Mouse (Mus musculus) central nervous system, embryonic 18 days (tissue): Measurements from ENCODE around the gene Diras1. TPM values are rescaled to one million over a fixed set of nuclear protein-coding genes. Genes with fewer than 3 reads are reported as not detected.

Experiments
- polyA plus RNA-seq: library from polyadenylated mRNA; depleted of rRNA; stranded (reverse); fragments of >200 nt; gene quantifications from 2 replicates; pipeline ENCODE4 v1.2.3, GENCODE M21; 2012; rRNA removed

The Diras1 gene
- 63.0 and 72.2 TPM in 2 replicates for polyA plus RNA-seq

GRCm38 (mm10) chr10:81025639-81026275, at the start of gene Diras1:
Gene Diras1 (minus strand): TSS chr10:81025662.

DNA sequence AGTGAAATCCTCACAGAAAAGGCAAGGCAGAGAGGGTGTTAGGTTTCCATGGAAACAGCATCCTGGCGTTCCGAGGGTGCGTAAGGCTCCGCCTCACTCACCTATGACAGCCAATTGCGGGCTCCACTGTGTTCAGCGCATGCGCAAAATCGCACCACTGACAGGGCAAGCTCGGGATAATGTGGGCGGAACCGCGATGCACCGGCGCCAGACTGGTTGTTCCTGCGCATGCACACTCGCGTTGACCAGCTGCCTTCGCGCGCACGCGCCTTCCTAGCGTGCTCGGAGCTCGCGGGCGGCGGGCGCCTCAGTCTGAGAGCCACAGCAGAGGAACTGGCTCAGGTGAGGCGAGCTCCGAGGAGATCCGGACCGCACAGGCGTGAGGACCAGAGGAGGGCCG, 44.4 kb upstream of the Diras1 start, which contains the start of gene Thop1:
TSS of gene Thop1 (plus strand) at position 200 of the 400 bp plus-strand sequence.

GRCm38 (mm10) chr10:81059603-81060543, 34.4 kb upstream of the Diras1 start, which contains the start of gene Sgta:
Gene Sgta (minus strand): TSS chr10:81060181.

DNA sequence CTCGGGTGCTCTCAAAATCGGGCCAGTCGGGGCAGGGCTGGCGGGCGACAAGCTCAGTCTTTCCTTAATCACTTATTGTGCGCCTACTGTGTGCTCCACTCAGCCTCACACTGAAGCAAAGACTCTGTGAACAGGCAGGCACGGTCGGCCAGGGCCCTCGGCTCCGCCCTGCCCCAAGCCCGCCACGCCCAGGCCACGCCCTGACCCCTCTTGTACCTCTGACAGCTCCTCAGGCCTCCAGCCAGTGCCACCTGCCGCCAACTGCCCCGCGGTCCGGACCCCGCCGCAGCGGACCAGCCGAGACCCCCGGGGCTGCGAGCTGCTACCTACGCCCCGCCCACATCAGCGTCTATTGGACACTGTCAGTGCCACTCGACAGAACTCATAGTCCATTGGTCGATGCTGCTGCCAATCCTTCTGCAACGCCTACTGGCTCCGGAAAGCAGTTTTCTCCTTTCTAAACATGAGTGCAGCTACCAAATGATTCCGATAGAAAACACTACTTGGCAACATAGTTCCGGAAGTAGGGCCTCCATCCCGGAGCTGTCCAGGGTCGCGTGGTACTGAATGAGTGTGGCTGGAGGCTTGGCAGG, 11.6 kb upstream of the Diras1 start, which contains the start of gene Slc39a3:
TSS of gene Slc39a3 (minus strand) at position 439 of the 593 bp plus-strand sequence.

GRCm38 (mm10) chr10:81014393-81015384, 10.8 kb downstream of the Diras1 start, which contains the start of gene Gng7:
Gene Gng7 (minus strand): TSS chr10:81014945.

Other genes with a start within 250 kb of the Diras1 start
- 60.0 and 71.0 TPM in 2 replicates for gene Sf3a2, start 227.5 kb downstream of the Diras1 start, polyA plus RNA-seq
- gene Plekhj1, start 227.0 kb downstream of the Diras1 start, polyA plus RNA-seq, result 107 TPM in 2 replicates
- 1.5 and 1.9 TPM in 2 replicates for gene Amh, start 220.4 kb downstream of the Diras1 start, polyA plus RNA-seq
- 0.63 and 2.8 TPM in 2 replicates for gene Jsrp1, start 212.2 kb downstream of the Diras1 start, polyA plus RNA-seq
- 634 and 715 TPM in 2 replicates for gene Oaz1, start 199.0 kb downstream of the Diras1 start, polyA plus RNA-seq
- gene Lingo3, start 181.6 kb downstream of the Diras1 start, polyA plus RNA-seq, result 14.4 and 14.9 TPM in 2 replicates
- gene Lsm7, start 170.5 kb downstream of the Diras1 start, polyA plus RNA-seq, result 352 and 380 TPM in 2 replicates
- gene Sppl2b, start 170.4 kb downstream of the Diras1 start, polyA plus RNA-seq, result 111 and 118 TPM in 2 replicates
- 0.26 and 0.32 TPM in 2 replicates for gene Tmprss9, start 153.8 kb downstream of the Diras1 start, polyA plus RNA-seq
- gene Timm13, start 124.7 kb downstream of the Diras1 start, polyA plus RNA-seq, result 206 and 221 TPM in 2 replicates
- gene Lmnb2, start 107.4 kb downstream of the Diras1 start, polyA plus RNA-seq, result 54.5 and 57.9 TPM in 2 replicates
- 8.2 and 10.9 TPM in 2 replicates for gene Gadd45b, start 95.6 kb downstream of the Diras1 start, polyA plus RNA-seq
- gene Gng7, start 10.7 kb downstream of the Diras1 start, polyA plus RNA-seq, result 37.5 and 53.7 TPM in 2 replicates
- 68.4 and 75.8 TPM in 2 replicates for gene Slc39a3, start 11.8 kb upstream of the Diras1 start, polyA plus RNA-seq
- gene Sgta, start 34.5 kb upstream of the Diras1 start, polyA plus RNA-seq, result 265 and 268 TPM in 2 replicates
- gene Thop1, start 44.4 kb upstream of the Diras1 start, polyA plus RNA-seq, result 75.2 and 75.3 TPM in 2 replicates
- 0.40 and 0.48 TPM in 2 replicates for gene Creb3l3, start 73.2 kb upstream of the Diras1 start, polyA plus RNA-seq
- gene Map2k2, start 80.3 kb upstream of the Diras1 start, polyA plus RNA-seq, result 179 and 183 TPM in 2 replicates
- 8.3 and 9.9 TPM in 2 replicates for gene Zbtb7a, start 109.6 kb upstream of the Diras1 start, polyA plus RNA-seq
- gene Pias4, start 142.3 kb upstream of the Diras1 start, polyA plus RNA-seq, result 23.5 and 28.9 TPM in 2 replicates
- 1,300 and 1,423 TPM in 2 replicates for gene Eef2, start 151.0 kb upstream of the Diras1 start, polyA plus RNA-seq
- 67.6 and 77.1 TPM in 2 replicates for gene Dapk3, start 157.3 kb upstream of the Diras1 start, polyA plus RNA-seq
- not detected in 2 replicates for gene 4930442H23Rik, start 158.2 kb upstream of the Diras1 start, polyA plus RNA-seq
- 0.16 and 0.17 TPM in 2 replicates for gene Nmrk2, start 176.4 kb upstream of the Diras1 start, polyA plus RNA-seq
- gene Atcay, start 205.2 kb upstream of the Diras1 start, polyA plus RNA-seq, result 163 and 174 TPM in 2 replicates
- gene Zfr2, start 207.5 kb upstream of the Diras1 start, polyA plus RNA-seq, result 67.6 and 70.9 TPM in 2 replicates
- gene Matk, start 227.3 kb upstream of the Diras1 start, polyA plus RNA-seq, result 160 and 167 TPM in 2 replicates
- 61.6 and 82.0 TPM in 2 replicates for gene Mrpl54, start 241.3 kb upstream of the Diras1 start, polyA plus RNA-seq
- 43.6 and 46.7 TPM in 2 replicates for gene Apba3, start 241.3 kb upstream of the Diras1 start, polyA plus RNA-seq